In genomic region chr10:53346506-53346905, GRCm38 (mm10) we compare ENCODE assay signal across 7 mouse cellular contexts. TPM values are rescaled to one million over a fixed set of nuclear protein-coding genes. Genes with fewer than 3 reads are reported as not detected.
DNase-seq lines count a peak whose midpoint lies in the region; ATAC-seq and TF ChIP-seq lines count a peak whose summit lies in the region.

No protein-coding gene starts in this region.

- H3K9ac ChIP-seq in lung, embryonic 14.5 days = no peak overlapping the region
- H3K9ac ChIP-seq in forebrain, embryonic 16.5 days (replicated peaks; ENCODE audit: low read depth, low read length) = no peak overlapping the region

- peaks cover 9% of the 10 kb centered on the region; the same call in 1 of the 2 replicates for H3K36me3 ChIP-seq in lung, embryonic 14.5 days (ENCODE audit: insufficient read depth)
- H3K36me3 ChIP-seq in forebrain, embryonic 16.5 days (ENCODE audit: control insufficient read depth, insufficient read depth) = no peaks in the 10 kb centered on the region

- no peak overlapping the region for H3K4me3 ChIP-seq in lung, embryonic 14.5 days (ENCODE audit: low read depth, low read length)
- no peak overlapping the region for H3K4me3 ChIP-seq in lung, adult 2 months (replicated peaks; ENCODE audit: extremely low read depth, low read depth, low read length)
- H3K4me3 ChIP-seq in forebrain, embryonic 16.5 days (replicated peaks; ENCODE audit: low read length) = no peak overlapping the region

- H3K4me2 ChIP-seq in lung, embryonic 14.5 days = no peak overlapping the region
- H3K4me2 ChIP-seq in forebrain, embryonic 16.5 days (ENCODE audit: low read length) = no peak overlapping the region

- H3K27ac ChIP-seq in lung, embryonic 14.5 days (ENCODE audit: low read depth) = no peak overlapping the region
- no peak overlapping the region for H3K27ac ChIP-seq in forebrain, embryonic 16.5 days (ENCODE audit: low read length)

- H3K27me3 ChIP-seq in lung, embryonic 14.5 days (ENCODE audit: insufficient read depth, low read length) = no peaks in the 10 kb centered on the region
- no peaks in the 10 kb centered on the region for H3K27me3 ChIP-seq in forebrain, embryonic 16.5 days (replicated peaks; ENCODE audit: control insufficient read depth, insufficient read depth, low read length)

- no peak for ATAC-seq in lung, embryonic 14.5 days (ENCODE audit: insufficient read depth)
- 0 out of 2 replicates have a peak, but pooled peaks have one; percentile 26 for ATAC-seq in forebrain, embryonic 16.5 days

- 57% methylated on average over 3 of the region's 3 CpGs for WGBS in lung, embryonic 14.5 days
- WGBS in lung, adult 2 months = 47% methylated on average over 3 of the region's 3 CpGs
- 52% methylated on average over 3 of the region's 3 CpGs for WGBS in forebrain, embryonic 16.5 days

- peak; percentile 86 for DNase-seq in lung, embryonic 14.5 days
- no peak for DNase-seq in lung, adult 2 months
- DNase-seq in MEL-GATA-1-ER (ENCODE audit: extremely low read depth, low read depth) = peak; percentile 41
- DNase-seq in c-Kit-negative CD71-positive TER-119-positive erythroid progenitor cells, embryonic 14.5 days (ENCODE audit: low read depth, low spot score) = peak; percentile 15
- peak; percentile 48 to 59 for DNase-seq in layer of hippocampus, postnatal 10 days (ENCODE audit: low spot score in 2 of 2)
- peak; percentile 45 to 63 for DNase-seq in right cerebral cortex, postnatal 10 days (ENCODE audit: low spot score in 2 of 2)

- H3K9me3 ChIP-seq in lung, embryonic 14.5 days (ENCODE audit: low read depth, low read length) = no peaks in the 10 kb centered on the region
- H3K9me3 ChIP-seq in forebrain, embryonic 16.5 days (ENCODE audit: control insufficient read depth, low read length) = no peaks in the 10 kb centered on the region

- peak; percentile 86 for TF ChIP-seq CTCF in lung, embryonic 14.5 days (IDR thresholded peaks at IDR 0.05; ENCODE audit: low read depth)
- TF ChIP-seq CTCF in lung, adult 2 months (IDR thresholded peaks at IDR 0.05; ENCODE audit: insufficient read depth, low read length) = no peak

- no peak for TF ChIP-seq POLR2A in lung, adult 2 months (IDR thresholded peaks at IDR 0.05; ENCODE audit: borderline replicate concordance, extremely low read depth, low read depth, low read length)

- H3K4me1 ChIP-seq in lung, embryonic 14.5 days (ENCODE audit: insufficient read depth) = peaks cover 8% of the 10 kb centered on the region
- peaks cover 19% of the 10 kb centered on the region for H3K4me1 ChIP-seq in lung, adult 2 months (ENCODE audit: control insufficient read depth, insufficient read depth, low read length)
- H3K4me1 ChIP-seq in forebrain, embryonic 16.5 days (replicated peaks; ENCODE audit: control insufficient read depth, insufficient read depth, low read length) = 0 out of 2 replicates have a peak, but pooled peaks cover 3% of the 10 kb centered on the region

RNA-seq across cellular contexts. Expression of gene Pln, which starts 9.0 kb away (rescaled TPM):
- 3.3 and 3.6 TPM in 2 replicates for polyA plus RNA-seq in lung, embryonic 14.5 days (2014; fragmentation: Nextera tagmentation; extraction: Ambion mirVana)
- polyA plus RNA-seq in lung, adult 2 months (2012; rRNA removed) = 20.8 and 34.4 TPM in 2 replicates
- polyA plus RNA-seq in forebrain, embryonic 16.5 days (2015; fragmentation: Nextera tagmentation; extraction: Ambion mirVana) = 2.0 and 2.1 TPM in 2 replicates
- total RNA-seq in layer of hippocampus, postnatal 10 days (2021) = under 1 TPM; 0.34 to 0.47 TPM

RNA-seq across cellular contexts. Expression of gene Cep85l, which starts 33.2 kb away (rescaled TPM):
- polyA plus RNA-seq in lung, embryonic 14.5 days (2014; fragmentation: Nextera tagmentation; extraction: Ambion mirVana) = 10.3 and 11.6 TPM in 2 replicates
- polyA plus RNA-seq in lung, adult 2 months (2012; rRNA removed) = 6.5 and 7.5 TPM in 2 replicates
- 8.3 and 9.0 TPM in 2 replicates for polyA plus RNA-seq in forebrain, embryonic 16.5 days (2015; fragmentation: Nextera tagmentation; extraction: Ambion mirVana)
- total RNA-seq in layer of hippocampus, postnatal 10 days (2021) = 10 to 100 TPM; 20.9 to 21.4 TPM
